Mouse (Mus musculus): ENCODE data around the gene Osbpl10. TPM values are rescaled to one million over a fixed set of nuclear protein-coding genes. Genes with fewer than 3 reads are reported as not detected.

The Osbpl10 gene
- total and polyA plus RNA-seq, 2 experiments from 2014 or later = 0.36 to 2.9 TPM

GRCm38 (mm10) chr9:114988029-114988428 is 9.7 kb downstream of the Osbpl10 start:
- DNase-seq (ENCODE audit: low spot score) = no peak
- H3K4me2 ChIP-seq (ENCODE audit: low read depth, low read length) = no peak overlapping the region
- H3K4me3 ChIP-seq (ENCODE audit: low read depth, low read length) = no peak overlapping the region
- 89% methylated on average over 3 of the region's 3 CpGs for WGBS
- TF ChIP-seq EP300 (IDR thresholded peaks at IDR 0.05; ENCODE audit: low read depth) = no peak
- no peak for TF ChIP-seq CTCF (IDR thresholded peaks at IDR 0.05; ENCODE audit: low read depth)
- 0 out of 2 replicates have a peak, but pooled peaks cover 7% of the 10 kb centered on the region for H3K9me3 ChIP-seq (replicated peaks; ENCODE audit: control insufficient read depth, low read length)
- ATAC-seq (ENCODE audit: insufficient read depth, low read depth) = no peak
- no peak overlapping the region for H3K9ac ChIP-seq (replicated peaks; ENCODE audit: low read depth, low read length)
- H3K36me3 ChIP-seq (replicated peaks; ENCODE audit: control insufficient read depth, insufficient read depth, low read length) = no peaks in the 10 kb centered on the region
- no peaks in the 10 kb centered on the region for H3K4me1 ChIP-seq (ENCODE audit: control insufficient read depth, insufficient read depth)
- H3K27ac ChIP-seq (ENCODE audit: low read depth) = no peak overlapping the region
- no peaks in the 10 kb centered on the region for H3K27me3 ChIP-seq (ENCODE audit: control insufficient read depth, insufficient read depth, low read length)

GRCm38 (mm10) chr9:114988610-114989327 is 10.4 kb downstream of the Osbpl10 start:
- ATAC-seq (ENCODE audit: insufficient read depth, low read depth) (no peak; the same call in 1 of the 2 replicates), DNase-seq (ENCODE audit: low spot score) (no peak)
- H3K4me3 ChIP-seq (ENCODE audit: low read depth, low read length) = no peak overlapping the region
- TF ChIP-seq EP300 (IDR thresholded peaks at IDR 0.05; ENCODE audit: low read depth) (no peak), CTCF (IDR thresholded peaks at IDR 0.05; ENCODE audit: low read depth) (no peak)
- no peak overlapping the region for H3K9ac ChIP-seq (replicated peaks; ENCODE audit: low read depth, low read length)
- no peak overlapping the region for H3K27ac ChIP-seq (ENCODE audit: low read depth)
- WGBS = 70% methylated on average over 6 of the region's 6 CpGs
- H3K4me2 ChIP-seq (ENCODE audit: low read depth, low read length) = no peak overlapping the region
- H3K27me3 ChIP-seq (ENCODE audit: control insufficient read depth, insufficient read depth, low read length) = no peaks in the 10 kb centered on the region
- H3K4me1 ChIP-seq (ENCODE audit: control insufficient read depth, insufficient read depth) = no peaks in the 10 kb centered on the region
- 0 out of 2 replicates have a peak, but pooled peaks cover 8% of the 10 kb centered on the region for H3K9me3 ChIP-seq (replicated peaks; ENCODE audit: control insufficient read depth, low read length)
- no peaks in the 10 kb centered on the region for H3K36me3 ChIP-seq (replicated peaks; ENCODE audit: control insufficient read depth, insufficient read depth, low read length)

GRCm38 (mm10) chr9:114990421-114990820 is 12.1 kb downstream of the Osbpl10 start:
- DNase-seq (ENCODE audit: low spot score) (no peak), ATAC-seq (ENCODE audit: insufficient read depth, low read depth) (no peak)
- no peak overlapping the region for H3K4me2 ChIP-seq (ENCODE audit: low read depth, low read length)
- H3K27me3 ChIP-seq (ENCODE audit: control insufficient read depth, insufficient read depth, low read length) = no peaks in the 10 kb centered on the region
- TF ChIP-seq CTCF (IDR thresholded peaks at IDR 0.05; ENCODE audit: low read depth) = no peak
- no peak overlapping the region for H3K9ac ChIP-seq (replicated peaks; ENCODE audit: low read depth, low read length)
- no peak overlapping the region for H3K27ac ChIP-seq (ENCODE audit: low read depth)
- WGBS = 83% methylated on average over 10 of the region's 10 CpGs
- H3K36me3 ChIP-seq (replicated peaks; ENCODE audit: control insufficient read depth, insufficient read depth, low read length) = no peaks in the 10 kb centered on the region
- H3K4me3 ChIP-seq (ENCODE audit: low read depth, low read length) = no peak overlapping the region
- H3K4me1 ChIP-seq (ENCODE audit: control insufficient read depth, insufficient read depth) = no peaks in the 10 kb centered on the region
- H3K9me3 ChIP-seq (replicated peaks; ENCODE audit: control insufficient read depth, low read length) = 0 out of 2 replicates have a peak, but pooled peaks cover 8% of the 10 kb centered on the region

- H3K36me3 ChIP-seq (replicated peaks; ENCODE audit: control insufficient read depth, insufficient read depth, low read length) = no peaks in the 10 kb centered on the region
- 93% methylated on average over 2 of the region's 2 CpGs for WGBS
- H3K4me3 ChIP-seq (ENCODE audit: low read depth, low read length) = no peak overlapping the region
- no peaks in the 10 kb centered on the region for H3K27me3 ChIP-seq (ENCODE audit: control insufficient read depth, insufficient read depth, low read length)
- TF ChIP-seq EP300 (IDR thresholded peaks at IDR 0.05; ENCODE audit: low read depth) (no peak), CTCF (IDR thresholded peaks at IDR 0.05; ENCODE audit: low read depth) (no peak)
- no peak overlapping the region for H3K4me2 ChIP-seq (ENCODE audit: low read depth, low read length)
- no peak for DNase-seq (ENCODE audit: low spot score)
- ATAC-seq (ENCODE audit: insufficient read depth, low read depth) = no peak
- no peak overlapping the region for H3K9ac ChIP-seq (replicated peaks; ENCODE audit: low read depth, low read length)
- 0 out of 2 replicates have a peak, but pooled peaks cover 8% of the 10 kb centered on the region for H3K9me3 ChIP-seq (replicated peaks; ENCODE audit: control insufficient read depth, low read length)
- no peaks in the 10 kb centered on the region for H3K4me1 ChIP-seq (ENCODE audit: control insufficient read depth, insufficient read depth)
- H3K27ac ChIP-seq (ENCODE audit: low read depth) = no peak overlapping the region
Measured at GRCm38 (mm10) chr9:114992528-114992927, 14.2 kb downstream of the Osbpl10 start.

- TF ChIP-seq EP300 (IDR thresholded peaks at IDR 0.05; ENCODE audit: low read depth) (no peak), CTCF (IDR thresholded peaks at IDR 0.05; ENCODE audit: low read depth) (no peak)
- WGBS = 52% methylated on average over 4 of the region's 4 CpGs
- no peak for DNase-seq (ENCODE audit: low spot score)
- no peak overlapping the region for H3K27ac ChIP-seq (ENCODE audit: low read depth)
- H3K4me1 ChIP-seq (ENCODE audit: control insufficient read depth, insufficient read depth) = no peaks in the 10 kb centered on the region
- H3K36me3 ChIP-seq (replicated peaks; ENCODE audit: control insufficient read depth, insufficient read depth, low read length) = no peaks in the 10 kb centered on the region
- H3K27me3 ChIP-seq (ENCODE audit: control insufficient read depth, insufficient read depth, low read length) = no peaks in the 10 kb centered on the region
- no peak for ATAC-seq (ENCODE audit: insufficient read depth, low read depth)
- no peak overlapping the region for H3K4me2 ChIP-seq (ENCODE audit: low read depth, low read length)
- no peak overlapping the region for H3K4me3 ChIP-seq (ENCODE audit: low read depth, low read length)
- H3K9ac ChIP-seq (replicated peaks; ENCODE audit: low read depth, low read length) = no peak overlapping the region
- H3K9me3 ChIP-seq (replicated peaks; ENCODE audit: control insufficient read depth, low read length) = 0 out of 2 replicates have a peak, but pooled peaks cover 8% of the 10 kb centered on the region
Measured at GRCm38 (mm10) chr9:114995250-114995649, 16.9 kb downstream of the Osbpl10 start.

DNA sequence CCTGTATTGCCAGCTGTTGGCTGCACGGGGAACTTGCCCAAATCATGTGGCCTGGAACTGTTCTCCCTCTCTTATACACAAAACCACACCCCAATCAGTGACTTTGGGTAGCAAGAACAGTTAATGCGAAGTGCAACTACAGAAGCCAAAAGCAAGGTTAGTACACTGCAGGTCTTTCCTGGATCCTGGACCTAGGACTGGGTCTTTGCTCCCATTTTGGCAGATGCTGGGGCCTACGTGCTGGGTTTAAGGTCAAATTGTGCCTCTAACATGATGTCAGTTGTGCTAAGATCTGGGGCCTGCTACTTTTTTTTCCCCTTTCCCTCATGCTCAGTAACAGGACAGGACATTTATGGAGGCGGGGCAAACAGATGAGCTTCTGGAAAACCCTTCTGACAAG is 17.3 kb downstream of the Osbpl10 start:
- ATAC-seq (ENCODE audit: insufficient read depth, low read depth) (no peak), DNase-seq (ENCODE audit: low spot score) (no peak)
- Histone ChIP-seq H3K4me3 (ENCODE audit: low read depth, low read length) (no peak overlapping the region), H3K9ac (replicated peaks; ENCODE audit: low read depth, low read length) (no peak overlapping the region), H3K4me2 (ENCODE audit: low read depth, low read length) (no peak overlapping the region), H3K27ac (ENCODE audit: low read depth) (no peak overlapping the region), H3K27me3 (ENCODE audit: control insufficient read depth, insufficient read depth, low read length) (no peaks in the 10 kb centered on the region), H3K4me1 (ENCODE audit: control insufficient read depth, insufficient read depth) (no peaks in the 10 kb centered on the region), H3K36me3 (replicated peaks; ENCODE audit: control insufficient read depth, insufficient read depth, low read length) (no peaks in the 10 kb centered on the region), H3K9me3 (replicated peaks; ENCODE audit: control insufficient read depth, low read length) (0 out of 2 replicates have a peak, but pooled peaks cover 8% of the 10 kb centered on the region)
- TF ChIP-seq CTCF (IDR thresholded peaks at IDR 0.05; ENCODE audit: low read depth) (no peak), EP300 (IDR thresholded peaks at IDR 0.05; ENCODE audit: low read depth) (no peak)
- 83% methylated on average over 4 of the region's 4 CpGs for WGBS

Measured in heart, postnatal 0 days (tissue).